Mouse (Mus musculus) heart, postnatal 0 days (tissue): ENCODE results near the gene Amot. TPM values are rescaled to one million over a fixed set of nuclear protein-coding genes. Genes with fewer than 3 reads are reported as not detected.

Experiments
- ATAC-seq: fragments of 200-750 bp; cut with Nextera tagmentation; 2 replicates; pipeline ENCODE4 v1.8.0; 2017; ENCODE audit warnings: low read depth, moderate number of reproducible peaks, moderate library complexity; ENCODE audit not compliant: insufficient read depth
- DNase-seq: peaks from one replicate; pipeline ENCODE4 v3.0.0-alpha.2; 2016; ENCODE audit warnings: low spot score
- H3K27ac ChIP-seq: fragments of 300-500 bp; sonication (generic); 2 replicates; pipeline ENCODE4 v1.5.1; 2014; ENCODE audit warnings: low read depth, mild to moderate bottlenecking
- H3K27me3 ChIP-seq: fragments of 300-500 bp; sonication (generic); 2 replicates; pipeline ENCODE4 v1.6.1; 2014; ENCODE audit warnings: low read length, mixed read lengths; ENCODE audit not compliant: control insufficient read depth, insufficient read depth
- H3K36me3 ChIP-seq: fragments of 300-500 bp; sonication (generic); replicated peaks from 2 replicates; pipeline ENCODE4 v1.6.1; 2014; ENCODE audit warnings: low read length, mixed read lengths; ENCODE audit not compliant: control insufficient read depth, insufficient read depth
- H3K4me1 ChIP-seq: fragments of 300-500 bp; sonication (generic); 2 replicates; pipeline ENCODE4 v1.6.1; 2014; ENCODE audit warnings: antibody characterized with exemption; ENCODE audit not compliant: control insufficient read depth, insufficient read depth
- H3K4me2 ChIP-seq: fragments of 300-500 bp; sonication (generic); 2 replicates; pipeline ENCODE4 v1.6.1; 2014; ENCODE audit warnings: low read depth, mild to moderate bottlenecking, low read length, moderate library complexity
- H3K4me3 ChIP-seq: fragments of 300-500 bp; sonication (generic); 2 replicates; pipeline ENCODE4 v1.5.1; 2014; ENCODE audit warnings: low read depth, low read length
- H3K9ac ChIP-seq: fragments of 300-500 bp; sonication (generic); replicated peaks from 2 replicates; pipeline ENCODE4 v1.6.1; 2014; ENCODE audit warnings: low read depth, low read length, mixed read lengths
- H3K9me3 ChIP-seq: fragments of 300-500 bp; sonication (generic); replicated peaks from 2 replicates; pipeline ENCODE4 v1.6.1; 2016; ENCODE audit warnings: low read length; ENCODE audit not compliant: control insufficient read depth
- CTCF ChIP-seq: IDR thresholded peaks from 2 replicates; pipeline ENCODE4 v1.5.1; 2016; ENCODE audit warnings: antibody characterized with exemption, control low read depth, low read depth
- EP300 ChIP-seq: IDR thresholded peaks from 2 replicates; pipeline ENCODE4 v1.6.1; 2016; ENCODE audit warnings: antibody characterized with exemption, low read depth
- WGBS: fragments of 180-500 bp; shearing (Covaris S2); extraction: QIAGEN DNeasy Blood & Tissue Kit; methylation state at CpG from one replicate; pipeline ENCODE4 v1.1.7; 2014; 5-methylcytosine and 5-hydroxymethylcytosine counted together
- polyA plus RNA-seq: library from polyadenylated mRNA; unstranded; fragments of >200 nt; fragmentation: Nextera tagmentation; extraction: Ambion mirVana; gene quantifications from 2 replicates; pipeline ENCODE4 v1.2.1, GENCODE M21; 2015
- total RNA-seq: library from RNA; depleted of rRNA; stranded (reverse); fragments of >200 nt; gene quantifications from 2 replicates; pipeline ENCODE4 v1.2.3, GENCODE M21; 2014; ENCODE audit warnings: low replicate concordance

Gene Amot
- total and polyA plus RNA-seq, 2 experiments from 2014 or later, result 2.0 to 6.3 TPM

DNA sequence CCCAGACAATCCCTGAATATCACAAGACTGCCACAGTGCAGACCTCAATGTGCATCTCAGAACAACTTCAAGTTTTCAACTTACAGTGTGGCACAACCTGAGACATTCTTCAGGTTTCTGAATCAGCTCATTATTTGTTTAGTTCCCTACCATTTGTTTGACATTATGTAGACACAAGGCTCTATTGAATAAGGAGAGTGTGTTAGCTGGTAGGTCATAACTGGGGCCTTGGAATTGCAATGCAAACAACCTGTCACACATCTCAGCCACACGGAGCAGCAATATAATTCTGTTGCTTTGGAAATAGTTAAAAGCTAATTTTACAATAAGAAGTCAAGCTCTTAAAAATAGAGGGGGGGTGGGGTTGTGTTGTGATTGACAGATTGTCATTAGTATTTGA, 24.6 kb upstream of the Amot start:
- Histone ChIP-seq H3K36me3 (no peaks in the 10 kb centered on the region), H3K4me3 (no peak overlapping the region), H3K9me3 (no peaks in the 10 kb centered on the region), H3K4me2 (no peak overlapping the region), H3K27ac (no peak overlapping the region), H3K4me1 (no peaks in the 10 kb centered on the region), H3K9ac (no peak overlapping the region), H3K27me3 (no peaks in the 10 kb centered on the region)
- WGBS, result 48% methylated on average over 1 of the region's 1 CpGs
- DNase-seq (no peak), ATAC-seq (no peak)
- TF ChIP-seq CTCF, result no peak
- TF ChIP-seq EP300, result no peak

DNA sequence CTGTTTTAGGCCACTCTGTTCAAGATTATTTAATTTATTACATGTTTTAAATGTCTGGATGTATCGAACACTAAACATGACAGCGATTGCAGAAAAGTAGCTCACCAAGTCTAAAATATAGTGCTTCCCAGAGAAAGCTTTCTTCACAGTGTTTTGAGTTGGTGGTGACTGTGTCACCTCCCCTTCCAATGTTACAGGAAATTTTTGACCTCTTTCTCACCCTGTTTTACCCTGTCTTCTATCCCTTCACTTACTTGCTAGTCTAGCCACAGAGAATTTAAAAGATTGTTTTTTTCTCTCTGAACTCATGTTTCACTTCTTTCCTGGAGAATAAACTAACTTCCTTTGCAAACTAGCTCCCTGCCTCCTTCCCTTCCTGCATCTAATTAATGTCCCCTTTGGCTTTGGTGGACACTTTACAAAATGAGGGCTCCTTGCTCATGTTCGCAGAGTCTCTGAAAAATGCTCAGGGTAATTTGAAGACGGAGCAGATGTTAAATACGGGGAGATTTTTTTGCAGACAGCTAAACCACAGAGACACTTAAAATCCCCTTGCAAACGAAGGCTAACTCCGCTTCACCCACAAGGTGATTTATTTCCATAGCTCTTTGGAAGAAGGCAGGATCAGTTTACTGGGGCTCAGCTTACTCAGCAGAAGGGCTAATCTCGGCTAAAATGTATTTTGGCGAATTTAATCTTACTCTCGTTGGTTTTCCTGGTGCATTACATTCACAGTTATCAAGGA, 11.5 kb upstream of the Amot start:
- 61% methylated on average over 10 of the region's 10 CpGs for WGBS
- H3K4me3 ChIP-seq, result no peak overlapping the region
- ATAC-seq, result no peak
- DNase-seq, result no peak
- H3K36me3 ChIP-seq, result no peaks in the 10 kb centered on the region
- no peaks in the 10 kb centered on the region for H3K27me3 ChIP-seq
- H3K27ac ChIP-seq, result no peak overlapping the region
- no peaks in the 10 kb centered on the region for H3K9me3 ChIP-seq
- no peak for TF ChIP-seq EP300
- TF ChIP-seq CTCF, result no peak
- no peak overlapping the region for H3K4me2 ChIP-seq
- no peak overlapping the region for H3K9ac ChIP-seq
- H3K4me1 ChIP-seq, result no peaks in the 10 kb centered on the region

DNA sequence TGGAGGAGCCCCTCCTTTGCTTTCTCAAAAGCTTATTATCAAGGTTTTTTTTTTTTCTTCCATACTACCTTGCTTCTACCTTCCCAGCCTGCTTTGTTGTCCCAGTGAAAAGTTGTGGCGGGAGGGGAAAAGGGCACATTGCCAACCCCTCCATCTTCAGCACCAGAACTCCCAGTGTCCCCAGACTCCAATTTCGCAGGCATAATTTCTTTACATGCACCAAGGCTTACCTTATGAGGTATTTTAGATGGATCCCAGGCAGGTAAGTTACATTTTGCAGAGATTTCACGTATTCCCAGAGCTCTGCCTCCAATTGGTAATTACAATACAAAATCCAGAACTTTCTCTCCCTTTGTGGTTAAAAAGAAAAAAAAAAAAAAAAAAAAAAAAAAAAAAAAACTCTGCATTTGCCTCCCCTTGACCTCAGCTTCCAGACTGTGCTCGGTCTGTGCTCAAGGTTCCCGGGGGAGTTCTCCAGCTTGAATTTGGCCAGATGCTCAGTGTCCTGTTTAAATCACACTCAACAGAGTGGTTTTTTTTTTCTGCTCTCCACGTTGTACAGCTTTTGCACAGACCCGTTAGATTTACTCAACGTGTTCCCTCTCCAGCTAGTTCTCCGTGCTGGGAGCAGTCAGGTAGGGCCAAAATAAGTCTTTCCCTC, 10.6 kb upstream of the Amot start:
- Histone ChIP-seq H3K27ac (no peak overlapping the region), H3K4me3 (no peak overlapping the region), H3K4me2 (no peak overlapping the region), H3K4me1 (no peaks in the 10 kb centered on the region), H3K36me3 (no peaks in the 10 kb centered on the region), H3K9me3 (no peaks in the 10 kb centered on the region), H3K9ac (no peak overlapping the region), H3K27me3 (no peaks in the 10 kb centered on the region)
- WGBS, result 47% methylated on average over 9 of the region's 9 CpGs
- ATAC-seq, result no peak
- TF ChIP-seq CTCF (no peak), EP300 (no peak)
- DNase-seq, result no peak

DNA sequence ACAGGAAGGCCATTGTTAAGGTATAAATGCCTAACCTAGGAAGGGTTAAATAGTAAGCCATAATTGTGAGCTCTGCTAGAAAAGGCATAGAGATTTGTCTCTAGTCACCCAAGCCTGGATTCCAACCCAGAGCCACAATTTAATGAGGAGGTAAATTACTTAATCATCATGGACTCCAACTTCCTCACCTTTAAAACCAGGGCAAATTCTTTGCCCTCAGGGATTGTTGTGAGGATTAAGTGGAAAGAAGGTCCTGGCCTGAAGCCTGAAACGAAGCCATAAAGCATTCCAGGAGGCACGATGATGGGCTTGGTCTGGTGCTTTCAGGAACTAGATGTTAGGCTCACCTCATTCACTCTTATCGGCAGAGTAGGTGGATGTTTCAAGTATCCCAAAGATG, 5.7 kb upstream of the Amot start:
- no peaks in the 10 kb centered on the region for H3K36me3 ChIP-seq
- H3K27ac ChIP-seq, result no peak overlapping the region
- ATAC-seq (no peak), DNase-seq (no peak)
- no peaks in the 10 kb centered on the region for H3K27me3 ChIP-seq
- no peaks in the 10 kb centered on the region for H3K9me3 ChIP-seq
- no peak overlapping the region for H3K4me3 ChIP-seq
- no peak for TF ChIP-seq CTCF
- TF ChIP-seq EP300, result no peak
- H3K4me2 ChIP-seq, result no peak overlapping the region
- 48% methylated on average over 3 of the region's 3 CpGs for WGBS
- H3K4me1 ChIP-seq, result no peaks in the 10 kb centered on the region
- H3K9ac ChIP-seq, result no peak overlapping the region

DNA sequence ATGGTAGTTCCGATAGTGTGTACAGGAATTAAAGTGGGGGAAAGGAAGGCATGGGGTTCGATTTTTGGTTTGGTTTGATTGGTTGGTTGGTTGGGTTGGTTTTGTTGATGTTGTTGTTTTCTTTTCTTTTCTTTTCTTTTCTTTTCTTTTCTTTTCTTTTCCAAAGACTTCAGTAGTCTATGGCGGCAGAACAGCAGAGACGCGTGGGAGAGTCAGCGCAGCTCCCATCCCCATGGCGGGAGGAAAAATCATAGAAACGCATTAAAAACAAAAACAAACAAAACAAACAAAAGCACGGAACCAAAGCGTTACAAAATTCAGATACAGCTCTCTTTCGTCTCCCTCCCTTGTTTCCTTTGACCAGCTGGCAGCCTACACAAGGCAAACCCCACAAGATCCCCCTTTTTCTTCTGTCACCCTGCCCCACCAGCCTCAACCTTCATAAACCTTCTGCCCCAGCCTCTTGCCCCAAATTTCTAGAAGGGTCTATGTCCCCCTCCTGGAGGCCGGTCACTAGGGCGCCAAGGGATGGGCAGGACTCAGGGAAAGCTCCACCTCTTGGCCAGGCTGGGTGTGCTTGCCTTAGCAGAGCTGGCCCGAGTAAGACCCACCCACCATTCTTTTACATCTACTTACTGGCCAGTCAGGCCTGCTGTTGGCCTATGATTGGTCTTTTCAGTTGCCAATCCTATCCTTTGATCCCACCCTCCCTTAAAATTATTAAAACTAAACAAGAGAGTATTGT, 648 bp upstream of the Amot start:
- 14% methylated on average over 14 of the region's 14 CpGs for whole genome bisulfite sequencing

More for the DNA sequence above, 648 bp upstream of the Amot start:
- H3K4me1 ChIP-seq, result no peaks in the 10 kb centered on the region
- ATAC-seq (peak; percentile 95), DNase-seq (peak; percentile 86)
- peak overlapping the region; percentile 55 for H3K4me3 ChIP-seq
- TF ChIP-seq EP300, result no peak
- peak; percentile 16; the same call in 1 of the 2 replicates for TF ChIP-seq CTCF
- no peaks in the 10 kb centered on the region for H3K27me3 ChIP-seq
- H3K9me3 ChIP-seq, result no peaks in the 10 kb centered on the region
- H3K36me3 ChIP-seq, result no peaks in the 10 kb centered on the region
- 0 out of 2 replicates have a peak overlapping the region, but pooled peaks have one; percentile 13 for H3K27ac ChIP-seq
- H3K9ac ChIP-seq, result peak overlapping the region; percentile 33; the same call in 1 of the 2 replicates
- H3K4me2 ChIP-seq, result peak overlapping the region; percentile 78
